Mouse (Mus musculus) lung, postnatal 0 days (tissue): Measurements from ENCODE around the gene Fam171b.

Experiments
- CTCF ChIP-seq: IDR thresholded peaks from 2 replicates; pipeline ENCODE4 v1.5.1; 2016; ENCODE audit warnings: antibody characterized with exemption, mild to moderate bottlenecking
- EP300 ChIP-seq: IDR thresholded peaks from 2 replicates; pipeline ENCODE4 v1.6.1; 2016; ENCODE audit warnings: antibody characterized with exemption, mild to moderate bottlenecking, control low read depth

DNA sequence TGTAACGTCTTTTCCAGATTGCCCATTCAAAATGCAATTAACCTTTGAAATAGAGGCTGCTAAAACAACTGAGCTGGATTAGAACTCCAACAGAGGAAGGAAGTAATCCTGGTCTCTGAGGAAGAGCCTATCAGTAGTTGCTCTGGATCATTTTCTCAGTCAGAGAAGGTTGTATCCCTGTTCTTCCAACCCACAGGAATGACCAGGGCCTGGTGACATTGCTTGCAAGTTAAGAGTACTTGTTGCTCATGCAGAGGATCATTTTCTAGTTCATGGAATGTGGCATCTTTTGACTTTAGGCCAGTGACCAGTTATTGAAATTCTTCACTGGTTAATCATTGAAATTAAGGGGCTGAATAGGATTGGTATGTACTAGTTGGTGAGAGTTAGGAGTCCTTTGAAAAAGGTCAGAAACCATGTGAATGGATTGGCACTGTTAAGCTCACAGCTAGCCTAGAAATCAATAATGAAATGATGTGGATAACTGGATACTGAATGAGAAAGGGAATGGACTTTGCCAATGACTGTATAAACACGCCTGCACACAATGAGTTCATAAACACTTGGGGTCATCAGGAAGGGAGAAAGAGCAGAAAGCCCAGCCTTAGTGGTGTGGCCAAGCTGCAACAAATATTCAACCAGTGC, 89.6 kb downstream of the Fam171b start:
- TF ChIP-seq CTCF (no peak), EP300 (no peak)
